Mouse (Mus musculus): ENCODE data around the gene Ces1d. TPM values are rescaled to one million over a fixed set of nuclear protein-coding genes. Genes with fewer than 3 reads are reported as not detected.

Ces1d gene
- total and polyA plus RNA-seq, 2 experiments = 606 to 2,448 TPM

- TF ChIP-seq POLR2A (IDR thresholded peaks at IDR 0.05; ENCODE audit: extremely low read depth, insufficient read depth, low read length) (no peak), CTCF (IDR thresholded peaks at IDR 0.05; ENCODE audit: low read depth, low read length) (no peak)
- peak overlapping the region; percentile 12; the same call in 1 of the 2 replicates for H3K27ac ChIP-seq (replicated peaks; ENCODE audit: insufficient read depth, low read depth, low read length)
- WGBS = 44% methylated on average over 1 of the region's 1 CpGs
- no peaks in the 10 kb centered on the region for H3K79me2 ChIP-seq (ENCODE audit: control insufficient read depth, insufficient read depth, low read length)
- DNase-seq (ENCODE audit: extremely low read depth, low read depth, low spot score) = peak; percentile 44
- H3K27me3 ChIP-seq (ENCODE audit: control insufficient read depth, insufficient read depth, low read length) = no peaks in the 10 kb centered on the region
- H3K4me1 ChIP-seq (ENCODE audit: control insufficient read depth, insufficient read depth, low read length) = peaks cover 3% of the 10 kb centered on the region; the same call in 1 of the 2 replicates
- no peak overlapping the region for H3K4me3 ChIP-seq (ENCODE audit: insufficient read depth, low read depth, low read length)
- H3K36me3 ChIP-seq (ENCODE audit: control insufficient read depth, insufficient read depth, low read length) = peaks cover 90% of the 10 kb centered on the region
- no peak overlapping the region for H3K9ac ChIP-seq (ENCODE audit: low read depth, low read length)
These were observed 25.6 kb downstream of the Ces1d start for GRCm38 (mm10) chr8:93171846-93172590.

DNA sequence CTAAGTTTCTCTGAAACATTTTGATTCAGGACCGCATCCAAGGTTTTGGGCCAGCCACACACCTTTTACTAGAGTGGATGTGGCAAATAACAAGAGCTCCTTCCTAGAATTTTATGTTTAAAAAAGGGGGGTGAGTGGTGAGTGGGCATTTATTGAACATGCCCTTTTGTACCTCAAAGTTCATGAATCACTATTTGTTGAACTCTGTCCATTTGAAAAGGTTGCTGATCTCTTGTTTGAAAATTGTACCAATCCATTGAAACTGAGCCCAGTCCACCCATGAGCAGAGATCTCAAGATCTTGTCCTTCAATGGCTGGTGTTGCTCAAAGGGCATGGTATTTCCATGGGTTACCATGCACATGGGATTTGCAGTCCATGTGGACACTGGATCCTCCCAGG, 34.3 kb downstream of the Ces1d start:
- no peak overlapping the region for H3K4me3 ChIP-seq (ENCODE audit: insufficient read depth, low read depth, low read length)
- H3K27me3 ChIP-seq (ENCODE audit: control insufficient read depth, insufficient read depth, low read length) = no peaks in the 10 kb centered on the region
- no peaks in the 10 kb centered on the region for H3K79me2 ChIP-seq (ENCODE audit: control insufficient read depth, insufficient read depth, low read length)
- 19% methylated on average over 1 of the region's 1 CpGs for WGBS
- no peak overlapping the region for H3K9ac ChIP-seq (ENCODE audit: low read depth, low read length)
- peaks cover 29% of the 10 kb centered on the region for H3K36me3 ChIP-seq (ENCODE audit: control insufficient read depth, insufficient read depth, low read length)
- no peak for TF ChIP-seq POLR2A (IDR thresholded peaks at IDR 0.05; ENCODE audit: extremely low read depth, insufficient read depth, low read length)
- no peak for TF ChIP-seq CTCF (IDR thresholded peaks at IDR 0.05; ENCODE audit: low read depth, low read length)
- peaks cover 9% of the 10 kb centered on the region for H3K4me1 ChIP-seq (ENCODE audit: control insufficient read depth, insufficient read depth, low read length)
- peak overlapping the region; percentile 35 for H3K27ac ChIP-seq (replicated peaks; ENCODE audit: insufficient read depth, low read depth, low read length)
- peak; percentile 99 for DNase-seq (ENCODE audit: extremely low read depth, low read depth, low spot score)

DNA sequence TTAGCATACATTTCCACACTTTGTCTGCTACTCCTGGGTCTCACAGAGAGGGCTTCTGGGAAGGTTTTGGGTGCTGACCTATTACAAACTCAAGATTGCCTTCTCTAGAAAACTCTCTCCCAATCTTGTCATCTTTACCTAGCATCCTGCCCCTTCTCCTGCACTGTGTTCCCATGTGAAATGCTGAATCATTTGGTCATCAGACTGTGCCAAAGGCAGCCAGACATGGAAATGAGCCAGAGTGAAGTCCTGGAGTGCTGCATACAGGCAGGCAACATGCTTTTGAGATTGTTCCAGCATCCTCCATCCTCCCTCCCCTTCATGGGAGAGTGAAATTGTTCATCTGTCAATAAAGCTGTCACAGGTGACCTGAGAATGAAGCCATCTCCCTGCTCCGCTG, 46.2 kb downstream of the Ces1d start:
- 20% methylated on average over 1 of the region's 1 CpGs for WGBS
- Histone ChIP-seq H3K27ac (replicated peaks; ENCODE audit: insufficient read depth, low read depth, low read length) (no peak overlapping the region), H3K4me3 (ENCODE audit: insufficient read depth, low read depth, low read length) (no peak overlapping the region), H3K27me3 (ENCODE audit: control insufficient read depth, insufficient read depth, low read length) (no peaks in the 10 kb centered on the region), H3K36me3 (ENCODE audit: control insufficient read depth, insufficient read depth, low read length) (no peaks in the 10 kb centered on the region), H3K4me1 (ENCODE audit: control insufficient read depth, insufficient read depth, low read length) (peaks cover 17% of the 10 kb centered on the region), H3K9ac (ENCODE audit: low read depth, low read length) (no peak overlapping the region), H3K79me2 (ENCODE audit: control insufficient read depth, insufficient read depth, low read length) (no peaks in the 10 kb centered on the region)
- DNase-seq (ENCODE audit: extremely low read depth, low read depth, low spot score) = peak; percentile 91
- TF ChIP-seq CTCF (IDR thresholded peaks at IDR 0.05; ENCODE audit: low read depth, low read length) = no peak
- no peak for TF ChIP-seq POLR2A (IDR thresholded peaks at IDR 0.05; ENCODE audit: extremely low read depth, insufficient read depth, low read length)

DNA sequence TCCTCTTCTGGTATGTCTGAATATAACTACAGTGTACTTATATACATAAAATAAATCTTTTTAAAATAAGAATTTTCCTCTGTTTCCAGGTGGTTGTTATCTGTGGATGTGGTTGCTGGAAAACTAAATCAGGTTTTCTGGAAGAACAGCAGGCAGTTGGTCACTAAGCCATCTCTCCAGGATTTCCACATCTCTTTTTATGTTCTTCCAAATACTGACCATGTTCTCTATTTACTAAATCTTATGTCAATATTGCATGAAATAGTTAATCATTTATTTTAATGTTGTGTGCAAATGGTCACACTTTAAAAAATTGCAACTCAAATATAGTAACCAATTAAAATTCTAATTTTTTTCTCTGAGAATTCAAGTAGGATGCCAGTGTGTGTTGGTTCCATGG, 50.3 kb downstream of the Ces1d start:
- no peaks in the 10 kb centered on the region for H3K27me3 ChIP-seq (ENCODE audit: control insufficient read depth, insufficient read depth, low read length)
- H3K27ac ChIP-seq (replicated peaks; ENCODE audit: insufficient read depth, low read depth, low read length) = peak overlapping the region; percentile 61; the same call in 1 of the 2 replicates
- H3K4me1 ChIP-seq (ENCODE audit: control insufficient read depth, insufficient read depth, low read length) = peaks cover 28% of the 10 kb centered on the region
- H3K4me3 ChIP-seq (ENCODE audit: insufficient read depth, low read depth, low read length) = no peak overlapping the region
- no peak overlapping the region for H3K9ac ChIP-seq (ENCODE audit: low read depth, low read length)
- H3K79me2 ChIP-seq (ENCODE audit: control insufficient read depth, insufficient read depth, low read length) = no peaks in the 10 kb centered on the region
- peak; percentile 91 for DNase-seq (ENCODE audit: extremely low read depth, low read depth, low spot score)
- H3K36me3 ChIP-seq (ENCODE audit: control insufficient read depth, insufficient read depth, low read length) = no peaks in the 10 kb centered on the region
- TF ChIP-seq CTCF (IDR thresholded peaks at IDR 0.05; ENCODE audit: low read depth, low read length) (no peak), POLR2A (IDR thresholded peaks at IDR 0.05; ENCODE audit: extremely low read depth, insufficient read depth, low read length) (no peak)

- TF ChIP-seq POLR2A (IDR thresholded peaks at IDR 0.05; ENCODE audit: extremely low read depth, insufficient read depth, low read length) (no peak), CTCF (IDR thresholded peaks at IDR 0.05; ENCODE audit: low read depth, low read length) (peak; percentile 28; the same call in 1 of the 2 replicates)
- H3K27me3 ChIP-seq (ENCODE audit: control insufficient read depth, insufficient read depth, low read length) = no peaks in the 10 kb centered on the region
- no peak overlapping the region for H3K27ac ChIP-seq (replicated peaks; ENCODE audit: insufficient read depth, low read depth, low read length)
- H3K79me2 ChIP-seq (ENCODE audit: control insufficient read depth, insufficient read depth, low read length) = no peaks in the 10 kb centered on the region
- H3K9ac ChIP-seq (ENCODE audit: low read depth, low read length) = no peak overlapping the region
- peak; percentile 63 for DNase-seq (ENCODE audit: extremely low read depth, low read depth, low spot score)
- H3K36me3 ChIP-seq (ENCODE audit: control insufficient read depth, insufficient read depth, low read length) = no peaks in the 10 kb centered on the region
- H3K4me1 ChIP-seq (ENCODE audit: control insufficient read depth, insufficient read depth, low read length) = peaks cover 5% of the 10 kb centered on the region; the same call in 1 of the 2 replicates
- H3K4me3 ChIP-seq (ENCODE audit: insufficient read depth, low read depth, low read length) = no peak overlapping the region
- WGBS = 20% methylated on average over 1 of the region's 1 CpGs
These were observed 56.9 kb downstream of the Ces1d start for GRCm38 (mm10) chr8:93140696-93141095.

DNA sequence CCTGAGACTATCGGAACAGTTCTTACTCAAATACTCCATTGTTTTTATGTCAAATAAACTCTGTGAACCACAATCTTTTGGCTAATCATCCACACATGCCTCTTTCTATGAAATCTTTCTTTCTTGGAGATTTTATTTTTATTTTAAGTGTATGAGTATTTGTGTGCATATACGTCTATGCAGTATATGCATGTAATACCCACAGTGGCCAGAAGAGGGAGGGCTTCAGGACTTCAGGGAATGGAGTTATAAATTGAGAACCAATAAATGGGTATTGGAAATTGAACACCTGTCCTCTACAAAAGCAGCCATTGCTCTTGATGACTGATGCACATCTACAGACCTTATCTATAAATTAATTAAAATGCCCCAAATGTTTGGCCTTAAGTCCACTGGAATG, 65.4 kb downstream of the Ces1d start:
- peaks cover 20% of the 10 kb centered on the region for H3K4me1 ChIP-seq (ENCODE audit: control insufficient read depth, insufficient read depth, low read length)
- H3K9ac ChIP-seq (ENCODE audit: low read depth, low read length) = no peak overlapping the region
- no peaks in the 10 kb centered on the region; the same call in 1 of the 2 replicates for H3K79me2 ChIP-seq (ENCODE audit: control insufficient read depth, insufficient read depth, low read length)
- TF ChIP-seq POLR2A (IDR thresholded peaks at IDR 0.05; ENCODE audit: extremely low read depth, insufficient read depth, low read length) = no peak
- TF ChIP-seq CTCF (IDR thresholded peaks at IDR 0.05; ENCODE audit: low read depth, low read length) = no peak
- no peaks in the 10 kb centered on the region for H3K27me3 ChIP-seq (ENCODE audit: control insufficient read depth, insufficient read depth, low read length)
- WGBS = 47% methylated on average over 2 of the region's 2 CpGs
- no peak for DNase-seq (ENCODE audit: extremely low read depth, low read depth, low spot score)
- peak overlapping the region; percentile 67 for H3K27ac ChIP-seq (replicated peaks; ENCODE audit: insufficient read depth, low read depth, low read length)
- H3K36me3 ChIP-seq (ENCODE audit: control insufficient read depth, insufficient read depth, low read length) = peaks cover 13% of the 10 kb centered on the region
- no peak overlapping the region for H3K4me3 ChIP-seq (ENCODE audit: insufficient read depth, low read depth, low read length)

Data from liver, adult 2 months (tissue).